ENCODE assay signal across 18 mouse cellular contexts in genomic region chr4:150900486-150900885, GRCm38 (mm10). TPM values are rescaled to one million over a fixed set of nuclear protein-coding genes. Genes with fewer than 3 reads are reported as not detected.
DNase-seq lines count a peak whose midpoint lies in the region; ATAC-seq and TF ChIP-seq lines count a peak whose summit lies in the region.
"Had no signal": no experiment of that assay in that cellular context is flagged by ENCODE, and none has a peak within 500 bp of the region (broad histone marks: within the 10 kb centered on the region; RNA-seq: fewer than 3 reads in every experiment).

No protein-coding gene starts in this region.

- no peak overlapping the region for H3K4me3 ChIP-seq in heart, embryonic 13.5 days
- H3K4me3 ChIP-seq in kidney, embryonic 15.5 days (replicated peaks) = no peak overlapping the region
- no peak overlapping the region for H3K4me3 ChIP-seq in ES-E14 (ENCODE audit: insufficient read depth in 1 of 2, low read depth in 1 of 2, low read length in 2 of 2, poor library complexity in 1 of 2, severe bottlenecking in 1 of 2)
- H3K4me3 ChIP-seq: embryonic facial prominence, embryonic 12.5 days; forebrain, embryonic 15.5 days; hindbrain, embryonic 13.5 days had no signal

- DNase-seq in heart, postnatal 36 days = no peak
- DNase-seq in kidney, adult 8-10 months = peak; percentile 56 to 61
- DNase-seq in ES-E14 (ENCODE audit: low read depth, low spot score) = no peak
- DNase-seq in kidney, postnatal 36 days = peak; percentile 51 to 64
- DNase-seq: adrenal gland, postnatal 10 days; cerebellum, adult 11 months; cerebellum, adult 9-10 months; cerebellum, postnatal 25 days; gastrocnemius, postnatal 10 days; heart, postnatal 10 days had no signal

- no peak for ATAC-seq in heart, embryonic 13.5 days (ENCODE audit: extremely low read depth, insufficient number of reproducible peaks, low FRiP score, low TSS enrichment)
- no peak for ATAC-seq in kidney, embryonic 15.5 days (replicated peaks; ENCODE audit: low FRiP score)
- ATAC-seq: forebrain, embryonic 15.5 days; hindbrain, postnatal 0 days had no signal

- no peaks in the 10 kb centered on the region for H3K4me1 ChIP-seq in heart, embryonic 13.5 days
- peaks cover 18% of the 10 kb centered on the region for H3K4me1 ChIP-seq in kidney, embryonic 15.5 days
- peaks cover 2 to 30% of the 10 kb centered on the region in 2 experiments; a peak in 2 of 4 replicates for H3K4me1 ChIP-seq in ES-E14 (ENCODE audit: control insufficient read depth in 2 of 2, insufficient read depth in 2 of 2, low read length in 2 of 2, poor library complexity in 1 of 2)
- H3K4me1 ChIP-seq: embryonic facial prominence, embryonic 12.5 days; forebrain, embryonic 15.5 days had no signal

- H3K27ac ChIP-seq in heart, embryonic 13.5 days (replicated peaks) = no peak overlapping the region
- H3K27ac ChIP-seq in kidney, embryonic 15.5 days = no peak overlapping the region
- H3K27ac ChIP-seq in ES-E14 (ENCODE audit: insufficient read depth, low read depth, low read length, poor library complexity, severe bottlenecking) = no peak overlapping the region
- H3K27ac ChIP-seq: embryonic facial prominence, embryonic 12.5 days; forebrain, embryonic 15.5 days; hindbrain, embryonic 13.5 days; hindbrain, postnatal 0 days had no signal

- in situ Hi-C loops in ES-E14 (cut with MboI; ENCODE audit: low sequenced_read_pairs in 2 of 2, unreplicated experiment in 2 of 2) = loop anchor here in 1 of 2 experiments (10.0 kb wide), 1 partner anchor 246 kb away; the partner anchor contains the start of gene Slc45a1

- no peaks in the 10 kb centered on the region for H3K9me3 ChIP-seq in heart, embryonic 13.5 days
- H3K9me3 ChIP-seq in kidney, embryonic 15.5 days (replicated peaks) = no peaks in the 10 kb centered on the region
- H3K9me3 ChIP-seq in ES-E14 (ENCODE audit: control insufficient read depth, insufficient read depth, low read depth, low read length) = no peaks in the 10 kb centered on the region
- H3K9me3 ChIP-seq: embryonic facial prominence, embryonic 12.5 days; forebrain, embryonic 15.5 days; G1E; hindbrain, embryonic 13.5 days had no signal

- no peak overlapping the region for H3K4me2 ChIP-seq in heart, embryonic 13.5 days
- no peak overlapping the region for H3K4me2 ChIP-seq in kidney, embryonic 15.5 days
- H3K4me2 ChIP-seq: embryonic facial prominence, embryonic 12.5 days; forebrain, embryonic 15.5 days; hindbrain, embryonic 13.5 days had no signal

- 92% methylated on average over 13 of the region's 13 CpGs for WGBS in heart, embryonic 13.5 days
- WGBS in kidney, embryonic 15.5 days = 89% methylated on average over 13 of the region's 13 CpGs

- no peaks in the 10 kb centered on the region for H3K27me3 ChIP-seq in heart, embryonic 13.5 days (replicated peaks)
- H3K27me3 ChIP-seq in kidney, embryonic 15.5 days = no peaks in the 10 kb centered on the region
- H3K27me3 ChIP-seq: embryonic facial prominence, embryonic 12.5 days; forebrain, embryonic 15.5 days; hindbrain, embryonic 13.5 days had no signal

- intact Hi-C loops in heart, postnatal 36 days (cut with DNase I) = loop anchor here (10.0 kb wide), 1 partner anchor 656 kb away; no protein-coding TSS in a partner anchor

- H3K36me3 ChIP-seq in heart, embryonic 13.5 days = peaks cover 91% of the 10 kb centered on the region
- peaks cover 87% of the 10 kb centered on the region for H3K36me3 ChIP-seq in kidney, embryonic 15.5 days
- peaks cover 69% of the 10 kb centered on the region for H3K36me3 ChIP-seq in ES-E14 (ENCODE audit: control insufficient read depth, insufficient read depth, low read length, poor library complexity, severe bottlenecking)

- 0 out of 2 replicates have a peak overlapping the region, but pooled peaks have one; percentile 10 for H3K9ac ChIP-seq in heart, embryonic 13.5 days
- no peak overlapping the region for H3K9ac ChIP-seq in kidney, embryonic 15.5 days
- 0 out of 2 replicates have a peak overlapping the region, but pooled peaks have one; percentile 7 for H3K9ac ChIP-seq in ES-E14 (ENCODE audit: insufficient read depth, low read depth, low read length, poor library complexity, severe bottlenecking)
- H3K9ac ChIP-seq: embryonic facial prominence, embryonic 12.5 days; forebrain, embryonic 15.5 days; hindbrain, embryonic 13.5 days had no signal

TF ChIP-seq in ES-E14, 5 proteins besides CTCF, POLR2A, EP300 and RAD21:
- no peak for TF ChIP-seq MAFK (IDR thresholded peaks at IDR 0.05; ENCODE audit: insufficient read depth, low read depth, low read length)
- no peak for TF ChIP-seq ZC3H11A (IDR thresholded peaks at IDR 0.05; ENCODE audit: borderline replicate concordance, low read depth, low read length)
- TF ChIP-seq HCFC1 (IDR thresholded peaks at IDR 0.05; ENCODE audit: borderline replicate concordance, insufficient read depth, low read length) = no peak
- TF ChIP-seq ZNF384 (IDR thresholded peaks at IDR 0.05; ENCODE audit: low read depth, low read length) = no peak
- no peak for TF ChIP-seq CHD2 (IDR thresholded peaks at IDR 0.05; ENCODE audit: low read depth, low read length)

RNA-seq across cellular contexts. Expression of gene Park7, which starts 13.8 kb away (rescaled TPM):
- 298 and 333 TPM in 2 replicates for polyA plus RNA-seq in heart, embryonic 13.5 days (2015; fragmentation: Nextera tagmentation; extraction: Ambion mirVana)
- total RNA-seq in heart, postnatal 36 days (2021) = 100 to 1,000 TPM; 247 to 253 TPM
- polyA plus RNA-seq in kidney, embryonic 15.5 days (2015; fragmentation: Nextera tagmentation; extraction: Ambion mirVana) = 391 and 393 TPM in 2 replicates
- 308 and 393 TPM in 2 replicates for total RNA-seq in ES-E14 (2012; rRNA removed)

RNA-seq across cellular contexts. Expression of gene Tnfrsf9, which starts 13.9 kb away (rescaled TPM):
- polyA plus RNA-seq in heart, embryonic 13.5 days (2015; fragmentation: Nextera tagmentation; extraction: Ambion mirVana) = 0.57 and 0.82 TPM in 2 replicates
- under 1 TPM in 1 of 2 experiments, not detected in 1; 0.25 TPM for total RNA-seq in heart, postnatal 36 days (2021)
- 0.32 and 0.40 TPM in 2 replicates for polyA plus RNA-seq in kidney, embryonic 15.5 days (2015; fragmentation: Nextera tagmentation; extraction: Ambion mirVana)
- 0.27 and 0.42 TPM in 2 replicates for total RNA-seq in ES-E14 (2012; rRNA removed)
- total RNA-seq: hematopoietic stem cell, adult 5-6 weeks had no signal

RNA-seq across cellular contexts. Expression of gene Errfi1, which starts 46.8 kb away (rescaled TPM):
- polyA plus RNA-seq in heart, embryonic 13.5 days (2015; fragmentation: Nextera tagmentation; extraction: Ambion mirVana) = 10.1 and 11.3 TPM in 2 replicates
- total RNA-seq in heart, postnatal 36 days (2021) = 10 to 100 TPM; 13.7 to 19.6 TPM
- polyA plus RNA-seq in kidney, embryonic 15.5 days (2015; fragmentation: Nextera tagmentation; extraction: Ambion mirVana) = 29.3 and 34.2 TPM in 2 replicates
- 22.8 and 38.0 TPM in 2 replicates for total RNA-seq in ES-E14 (2012; rRNA removed)
- polyA plus RNA-seq: G1E had no signal

Comparison
In these comparisons a context has a peak if more than half of its experiments do, and no peak if none do; other contexts are left out.
1. DNase-seq: peak in kidney, adult 8-10 months (2 of 2) and kidney, postnatal 36 days (2 of 2); none in heart, postnatal 36 days (0 of 2) and ES-E14 (single experiment).